Mouse (Mus musculus): ENCODE data around the gene Fjx1. TPM values are rescaled to one million over a fixed set of nuclear protein-coding genes. Genes with fewer than 3 reads are reported as not detected.

The Fjx1 gene
- polyA plus RNA-seq, 1 experiment from 2014 or later: 2.6 TPM

DNA sequence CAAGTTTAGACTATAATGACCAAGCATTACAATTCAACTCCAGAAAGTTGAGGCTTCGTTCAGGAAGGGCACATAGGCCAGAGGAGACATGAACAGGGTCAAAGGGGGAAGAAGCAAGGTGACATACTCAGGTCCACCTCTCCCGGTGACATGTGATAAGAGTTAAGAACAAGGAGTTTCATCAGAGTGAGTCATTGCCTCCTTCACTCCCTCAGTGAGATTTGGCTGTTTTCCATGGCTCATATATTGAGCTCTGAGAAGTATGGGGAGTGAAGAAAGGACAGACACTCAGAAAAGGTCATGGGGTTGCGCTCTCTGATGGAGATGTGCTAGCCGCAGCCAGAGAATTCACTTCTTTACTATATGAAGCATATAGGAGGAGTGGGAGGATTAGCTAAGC, 41.7 kb downstream of the Fjx1 start:
- Histone ChIP-seq H3K27ac (no peak overlapping the region), H3K9ac (no peak overlapping the region), H3K36me3 (no peaks in the 10 kb centered on the region), H3K9me3 (replicated peaks) (no peaks in the 10 kb centered on the region), H3K4me3 (no peak overlapping the region), H3K27me3 (replicated peaks) (no peaks in the 10 kb centered on the region), H3K4me1 (0 out of 2 replicates have a peak, but pooled peaks cover 5% of the 10 kb centered on the region), H3K4me2 (no peak overlapping the region)
- ATAC-seq: no peak
- WGBS (ENCODE audit: insufficient replicate concordance): 68% methylated on average over 4 of the region's 4 CpGs

- WGBS (ENCODE audit: insufficient replicate concordance): 76% methylated on average over 3 of the region's 3 CpGs
- 0 out of 2 replicates have a peak, but pooled peaks cover 5% of the 10 kb centered on the region for H3K4me1 ChIP-seq
- ATAC-seq: no peak
Measured at GRCm38 (mm10) chr2:102409741-102410140, 42.6 kb downstream of the Fjx1 start.

GRCm38 (mm10) chr2:102407363-102408184, 44.7 kb downstream of the Fjx1 start, which contains the start of gene Trim44:
Gene Trim44, minus strand, starts transcription at chr2:102407828.
- Histone ChIP-seq H3K9me3 (replicated peaks) (no peaks in the 10 kb centered on the region), H3K36me3 (no peaks in the 10 kb centered on the region), H3K4me2 (no peak within 1 kb of the TSS), H3K4me3 (no peak within 1 kb of the TSS), H3K27ac (no peak within 1 kb of the TSS), H3K27me3 (replicated peaks) (no peaks in the 10 kb centered on the region), H3K9ac (no peak within 1 kb of the TSS), H3K4me1 (0 out of 2 replicates have a peak, but pooled peaks cover 5% of the 10 kb centered on the region)
- ATAC-seq: no peak
- 49% methylated on average over 14 of the region's 14 CpGs for WGBS (ENCODE audit: insufficient replicate concordance)

More at GRCm38 (mm10) chr2:102409741-102410140, 42.6 kb downstream of the Fjx1 start:
- H3K27ac ChIP-seq: no peak overlapping the region
- H3K27me3 ChIP-seq (replicated peaks): no peaks in the 10 kb centered on the region
- H3K36me3 ChIP-seq: no peaks in the 10 kb centered on the region
- H3K4me3 ChIP-seq: no peak overlapping the region
- no peaks in the 10 kb centered on the region for H3K9me3 ChIP-seq (replicated peaks)
- H3K9ac ChIP-seq: no peak overlapping the region
- no peak overlapping the region for H3K4me2 ChIP-seq

GRCm38 (mm10) chr2:102406324-102407304, 45.7 kb downstream of the Fjx1 start:
- Histone ChIP-seq H3K9me3 (replicated peaks) (no peaks in the 10 kb centered on the region), H3K36me3 (no peaks in the 10 kb centered on the region), H3K27me3 (replicated peaks) (no peaks in the 10 kb centered on the region), H3K27ac (no peak overlapping the region), H3K4me2 (no peak overlapping the region), H3K9ac (no peak overlapping the region), H3K4me1 (peaks cover under 1% of the 10 kb centered on the region; the same call in 1 of the 2 replicates), H3K4me3 (no peak overlapping the region)
- 69% methylated on average over 4 of the region's 4 CpGs for WGBS (ENCODE audit: insufficient replicate concordance)
- no peak for ATAC-seq

DNA sequence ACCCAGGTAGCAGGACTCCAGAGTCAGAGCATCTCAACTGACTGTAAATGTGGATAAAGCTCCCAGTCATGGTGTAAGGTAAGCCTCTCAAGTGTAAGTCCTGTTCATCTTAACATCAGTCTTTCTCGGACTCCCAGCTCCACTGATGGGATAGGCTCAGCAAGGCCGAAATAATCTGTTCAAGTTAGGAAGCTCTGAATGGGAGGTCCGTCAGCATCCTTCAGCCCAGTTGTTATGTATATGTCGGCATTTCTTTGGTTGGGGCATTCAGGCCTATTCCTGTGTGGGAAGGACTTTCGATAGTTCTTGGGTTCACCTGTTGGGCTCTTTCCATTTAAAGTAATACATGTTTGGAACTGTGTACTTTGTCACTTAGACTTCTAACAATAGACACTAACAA, 48.3 kb downstream of the Fjx1 start:
- H3K36me3 ChIP-seq: peaks cover 8% of the 10 kb centered on the region
- H3K4me2 ChIP-seq: no peak overlapping the region
- no peaks in the 10 kb centered on the region for H3K9me3 ChIP-seq (replicated peaks)
- no peaks in the 10 kb centered on the region for H3K27me3 ChIP-seq (replicated peaks)
- 85% methylated on average over 5 of the region's 5 CpGs for WGBS (ENCODE audit: insufficient replicate concordance)
- H3K4me1 ChIP-seq: peaks cover 27% of the 10 kb centered on the region
- no peak overlapping the region for H3K27ac ChIP-seq
- H3K4me3 ChIP-seq: no peak overlapping the region
- no peak for ATAC-seq
- H3K9ac ChIP-seq: no peak overlapping the region

DNA sequence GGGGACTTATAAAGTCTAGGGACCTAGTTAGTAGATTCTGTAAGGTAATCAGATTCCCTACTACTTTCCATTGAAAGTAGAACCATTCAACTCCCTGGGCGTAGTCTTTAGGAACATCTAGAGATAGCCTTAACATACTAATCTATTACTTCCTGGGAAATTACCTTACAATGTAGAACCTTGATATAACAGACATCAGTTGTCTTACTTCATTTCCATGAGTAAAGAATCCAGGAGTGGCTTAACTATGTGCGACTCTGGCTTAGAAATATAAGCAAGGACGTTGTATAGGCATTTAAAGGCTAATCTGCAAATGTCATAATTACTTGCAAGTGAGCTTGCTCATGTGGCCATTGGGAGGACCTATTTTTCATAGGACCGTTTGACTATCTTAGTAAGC, 49.0 kb downstream of the Fjx1 start:
- Histone ChIP-seq H3K4me2 (no peak overlapping the region), H3K9ac (no peak overlapping the region), H3K4me1 (peaks cover 29% of the 10 kb centered on the region), H3K36me3 (peaks cover 8% of the 10 kb centered on the region), H3K9me3 (replicated peaks) (no peaks in the 10 kb centered on the region), H3K27me3 (replicated peaks) (no peaks in the 10 kb centered on the region), H3K4me3 (no peak overlapping the region), H3K27ac (no peak overlapping the region)
- ATAC-seq: no peak
- 81% methylated on average over 4 of the region's 4 CpGs for WGBS (ENCODE audit: insufficient replicate concordance)

GRCm38 (mm10) chr2:102401352-102401692, 51.0 kb downstream of the Fjx1 start:
- H3K9ac ChIP-seq: peak overlapping the region; percentile 81
- no peaks in the 10 kb centered on the region for H3K9me3 ChIP-seq (replicated peaks)
- peak overlapping the region; percentile 89 for H3K27ac ChIP-seq
- H3K27me3 ChIP-seq (replicated peaks): no peaks in the 10 kb centered on the region
- no peak for ATAC-seq
- H3K36me3 ChIP-seq: peaks cover 8% of the 10 kb centered on the region
- WGBS (ENCODE audit: insufficient replicate concordance): 35% methylated on average over 6 of the region's 6 CpGs
- H3K4me3 ChIP-seq: peak overlapping the region; percentile 69
- peaks cover 43% of the 10 kb centered on the region for H3K4me1 ChIP-seq
- peak overlapping the region; percentile 94 for H3K4me2 ChIP-seq

- under 1% methylated on average over 87 of the region's 94 CpGs for WGBS (ENCODE audit: insufficient replicate concordance)
- H3K4me3 ChIP-seq: peak overlapping the region; percentile 69
- peaks cover 8% of the 10 kb centered on the region for H3K36me3 ChIP-seq
- peak overlapping the region; percentile 81 for H3K9ac ChIP-seq
- H3K27ac ChIP-seq: peak overlapping the region; percentile 89
- H3K27me3 ChIP-seq (replicated peaks): no peaks in the 10 kb centered on the region
- peak overlapping the region; percentile 94 for H3K4me2 ChIP-seq
- peaks cover 43% of the 10 kb centered on the region for H3K4me1 ChIP-seq
- no peaks in the 10 kb centered on the region for H3K9me3 ChIP-seq (replicated peaks)
- peak; percentile 92 for ATAC-seq
Measured at GRCm38 (mm10) chr2:102400605-102401351, 51.5 kb downstream of the Fjx1 start.

DNA sequence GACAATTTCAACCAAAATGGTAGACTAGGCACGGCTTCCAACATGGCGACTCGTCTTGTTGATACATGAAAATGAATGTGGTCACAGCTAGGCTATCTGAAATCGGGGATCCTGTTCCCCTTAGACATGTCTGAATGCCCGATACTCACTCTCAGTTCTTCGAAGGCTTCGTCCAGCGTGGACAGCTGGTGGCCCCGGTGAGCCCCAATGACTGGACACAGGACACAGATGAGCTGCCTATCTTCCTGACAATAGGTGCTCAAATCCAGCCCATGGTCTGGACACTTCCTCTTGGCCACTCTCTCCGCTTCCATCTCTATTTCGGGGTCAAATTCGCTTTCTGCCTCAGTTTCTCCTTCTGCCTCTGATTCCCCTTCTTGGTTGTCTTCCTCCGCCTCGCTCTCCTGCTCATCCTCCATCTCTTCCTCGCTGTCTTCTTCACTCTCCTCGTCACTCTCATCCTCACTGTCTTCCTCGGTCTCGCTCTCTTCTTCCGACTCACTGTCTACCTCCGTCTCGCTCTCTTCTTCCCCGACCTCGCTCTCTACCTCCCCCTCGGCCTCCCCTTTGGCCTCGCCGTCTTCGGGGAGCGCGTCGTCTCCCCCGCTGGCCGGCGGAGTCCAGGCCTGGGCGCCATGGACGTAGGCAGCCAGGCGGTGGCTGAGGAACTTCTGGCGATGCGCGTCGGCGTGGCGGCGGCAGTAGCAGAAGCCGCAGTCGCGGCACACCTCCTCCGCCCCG, 52.3 kb downstream of the Fjx1 start:
- peaks cover 43% of the 10 kb centered on the region for H3K4me1 ChIP-seq
- WGBS (ENCODE audit: insufficient replicate concordance): 35% methylated on average over 48 of the region's 48 CpGs
- H3K9me3 ChIP-seq (replicated peaks): no peaks in the 10 kb centered on the region
- peaks cover 8% of the 10 kb centered on the region for H3K36me3 ChIP-seq
- peak overlapping the region; percentile 81 for H3K9ac ChIP-seq
- H3K27me3 ChIP-seq (replicated peaks): no peaks in the 10 kb centered on the region
- H3K27ac ChIP-seq: peak overlapping the region; percentile 89
- H3K4me3 ChIP-seq: peak overlapping the region; percentile 69
- ATAC-seq: no peak
- peak overlapping the region; percentile 94 for H3K4me2 ChIP-seq
